Mouse (Mus musculus): ENCODE measurements around the gene Ccnq. TPM values are rescaled to one million over a fixed set of nuclear protein-coding genes. Genes with fewer than 3 reads are reported as not detected.

The Ccnq gene
- polyA plus RNA-seq, 1 experiment from 2014 or later = 31.5 TPM

DNA sequence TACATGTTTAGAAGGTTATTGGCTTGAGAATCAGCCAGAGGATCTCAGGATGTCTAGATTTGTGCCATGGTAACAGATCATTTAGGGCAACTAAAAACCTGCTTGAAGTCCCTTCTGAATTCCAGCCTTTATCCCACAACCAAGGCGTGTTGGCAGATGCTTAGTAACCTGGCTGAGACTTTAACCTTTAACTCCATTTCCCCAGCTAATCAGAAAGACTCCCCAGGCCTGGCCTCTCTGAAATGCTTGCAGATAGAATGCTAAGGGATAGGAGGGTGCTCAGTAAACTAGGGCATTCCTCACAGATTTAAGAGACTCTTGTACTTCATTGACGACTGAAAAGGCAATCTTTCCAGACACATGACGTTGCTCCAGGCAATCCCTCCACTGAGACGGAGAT is 33.9 kb downstream of the Ccnq start:
- DNase-seq (ENCODE audit: low spot score) (no peak), ATAC-seq (no peak)
- TF ChIP-seq EP300 (IDR thresholded peaks at IDR 0.05) (no peak), CTCF (IDR thresholded peaks at IDR 0.05) (no peak)
- no peaks in the 10 kb centered on the region for H3K36me3 ChIP-seq (ENCODE audit: insufficient read depth, low read length)
- WGBS = 59% methylated on average over 4 of the region's 4 CpGs
- H3K27me3 ChIP-seq (replicated peaks; ENCODE audit: insufficient read depth, low read length) = no peaks in the 10 kb centered on the region
- H3K4me1 ChIP-seq (ENCODE audit: insufficient read depth, low read depth, low read length) = no peaks in the 10 kb centered on the region
- H3K4me3 ChIP-seq (ENCODE audit: low read depth, low read length) = no peak overlapping the region
- no peaks in the 10 kb centered on the region for H3K9me3 ChIP-seq (ENCODE audit: low read length)
- H3K4me2 ChIP-seq (replicated peaks; ENCODE audit: low read depth, low read length) = no peak overlapping the region
- no peak overlapping the region for H3K9ac ChIP-seq (replicated peaks; ENCODE audit: low read depth)
- no peak overlapping the region for H3K27ac ChIP-seq (ENCODE audit: low read length)

DNA sequence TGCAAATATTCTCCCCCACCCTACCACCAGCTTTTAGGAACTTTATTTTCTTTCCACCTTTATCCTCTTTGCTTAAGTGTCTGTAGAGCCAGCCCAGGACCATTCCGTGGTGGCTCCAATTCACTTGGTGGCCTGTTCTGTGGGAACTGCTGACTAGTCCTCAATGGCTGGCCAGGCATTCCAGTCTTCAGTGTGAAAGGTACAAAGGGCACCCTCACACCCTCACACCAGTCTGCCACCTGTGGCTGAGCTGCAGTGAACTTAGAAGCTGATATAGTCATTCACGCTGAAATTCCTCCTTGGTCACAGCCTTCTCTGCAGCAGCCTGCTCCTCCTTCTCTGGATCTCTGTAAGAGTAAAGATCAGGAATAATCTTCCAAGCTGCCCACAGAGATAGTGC is 42.9 kb downstream of the Ccnq start:
- Histone ChIP-seq H3K9me3 (ENCODE audit: low read length) (no peaks in the 10 kb centered on the region), H3K9ac (replicated peaks; ENCODE audit: low read depth) (no peak overlapping the region), H3K27me3 (replicated peaks; ENCODE audit: insufficient read depth, low read length) (no peaks in the 10 kb centered on the region), H3K4me2 (replicated peaks; ENCODE audit: low read depth, low read length) (no peak overlapping the region), H3K27ac (ENCODE audit: low read length) (no peak overlapping the region), H3K4me1 (ENCODE audit: insufficient read depth, low read depth, low read length) (no peaks in the 10 kb centered on the region), H3K4me3 (ENCODE audit: low read depth, low read length) (no peak overlapping the region), H3K36me3 (ENCODE audit: insufficient read depth, low read length) (no peaks in the 10 kb centered on the region)
- WGBS = 71% methylated on average over 2 of the region's 2 CpGs
- TF ChIP-seq EP300 (IDR thresholded peaks at IDR 0.05) (no peak), CTCF (IDR thresholded peaks at IDR 0.05) (no peak)
- DNase-seq (ENCODE audit: low spot score) (no peak), ATAC-seq (no peak)

DNA sequence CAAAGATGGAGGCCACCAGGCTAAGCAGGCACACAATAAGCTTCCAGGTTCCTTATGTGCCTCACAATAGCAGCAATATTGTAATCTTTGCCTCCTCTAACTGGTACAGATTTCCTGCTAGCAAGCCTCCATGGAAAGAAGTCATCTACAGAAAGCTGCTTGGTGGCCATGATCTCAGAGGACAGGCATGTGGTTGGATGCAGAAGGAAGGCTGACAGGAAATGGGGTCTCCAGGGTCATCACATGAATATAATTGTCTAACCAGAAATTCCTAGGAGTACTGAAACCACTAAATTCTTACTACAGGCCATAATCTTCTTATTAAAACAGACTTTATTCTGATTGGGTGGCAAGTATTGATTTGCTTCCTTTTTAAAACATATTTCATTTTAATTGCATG is 45.5 kb downstream of the Ccnq start:
- no peak for DNase-seq (ENCODE audit: low spot score)
- Histone ChIP-seq H3K4me1 (ENCODE audit: insufficient read depth, low read depth, low read length) (no peaks in the 10 kb centered on the region), H3K4me2 (replicated peaks; ENCODE audit: low read depth, low read length) (no peak overlapping the region), H3K27me3 (replicated peaks; ENCODE audit: insufficient read depth, low read length) (no peaks in the 10 kb centered on the region), H3K9me3 (ENCODE audit: low read length) (no peaks in the 10 kb centered on the region), H3K9ac (replicated peaks; ENCODE audit: low read depth) (no peak overlapping the region), H3K4me3 (ENCODE audit: low read depth, low read length) (no peak overlapping the region), H3K27ac (ENCODE audit: low read length) (no peak overlapping the region), H3K36me3 (ENCODE audit: insufficient read depth, low read length) (no peaks in the 10 kb centered on the region)
- no peak for ATAC-seq
- no peak for TF ChIP-seq CTCF (IDR thresholded peaks at IDR 0.05)
- no peak for TF ChIP-seq EP300 (IDR thresholded peaks at IDR 0.05)

DNA sequence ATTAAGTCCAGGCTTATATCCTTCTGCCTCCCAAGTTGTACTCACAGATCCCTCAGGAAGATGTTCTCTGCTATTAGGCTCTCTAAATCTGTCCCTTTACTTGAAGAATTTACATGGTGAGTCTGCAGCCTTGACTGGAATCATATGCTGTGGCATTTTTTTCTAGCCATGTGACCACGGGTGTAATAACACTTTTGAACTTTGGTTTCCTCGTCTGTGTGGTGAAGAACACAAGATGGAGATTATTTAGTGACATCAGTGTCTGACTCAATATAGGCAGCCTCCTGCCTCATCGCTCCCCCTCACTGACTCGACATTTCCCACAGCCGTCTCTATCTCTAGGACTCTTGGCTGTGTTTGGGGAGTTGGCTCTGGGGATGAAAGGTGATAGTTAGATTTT is 48.4 kb downstream of the Ccnq start:
- Histone ChIP-seq H3K9me3 (ENCODE audit: low read length) (no peaks in the 10 kb centered on the region), H3K36me3 (ENCODE audit: insufficient read depth, low read length) (no peaks in the 10 kb centered on the region), H3K4me3 (ENCODE audit: low read depth, low read length) (no peak overlapping the region), H3K4me1 (ENCODE audit: insufficient read depth, low read depth, low read length) (no peaks in the 10 kb centered on the region), H3K9ac (replicated peaks; ENCODE audit: low read depth) (no peak overlapping the region), H3K4me2 (replicated peaks; ENCODE audit: low read depth, low read length) (no peak overlapping the region), H3K27me3 (replicated peaks; ENCODE audit: insufficient read depth, low read length) (no peaks in the 10 kb centered on the region), H3K27ac (ENCODE audit: low read length) (peak overlapping the region; percentile 38)
- ATAC-seq (no peak), DNase-seq (ENCODE audit: low spot score) (no peak)
- TF ChIP-seq CTCF (IDR thresholded peaks at IDR 0.05) = no peak
- no peak for TF ChIP-seq EP300 (IDR thresholded peaks at IDR 0.05)
- WGBS = 64% methylated on average over 5 of the region's 5 CpGs

DNA sequence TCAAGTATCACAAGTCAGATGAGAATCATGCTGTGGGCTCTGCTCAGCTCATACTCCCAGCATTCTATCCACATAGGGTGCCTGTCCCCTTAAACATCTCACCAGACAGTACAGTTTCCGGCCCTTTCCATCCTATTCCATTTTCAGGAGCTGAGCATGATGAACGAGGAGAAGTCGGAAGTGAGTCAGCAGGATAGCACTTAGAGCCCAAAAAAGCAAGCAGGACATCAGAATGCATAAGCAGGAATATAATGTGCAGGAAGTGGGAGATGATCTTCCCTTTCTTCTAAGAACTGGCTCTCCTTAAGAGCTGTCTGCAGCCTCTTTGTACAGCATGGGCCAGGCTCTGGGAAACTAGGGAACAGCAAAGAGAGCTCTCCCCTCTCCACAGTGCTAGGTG is 49.2 kb downstream of the Ccnq start:
- H3K9ac ChIP-seq (replicated peaks; ENCODE audit: low read depth) = no peak overlapping the region
- peak; percentile 40 for DNase-seq (ENCODE audit: low spot score)
- no peaks in the 10 kb centered on the region for H3K27me3 ChIP-seq (replicated peaks; ENCODE audit: insufficient read depth, low read length)
- no peak for ATAC-seq
- peak overlapping the region; percentile 38; the same call in 1 of the 2 replicates for H3K27ac ChIP-seq (ENCODE audit: low read length)
- H3K4me1 ChIP-seq (ENCODE audit: insufficient read depth, low read depth, low read length) = no peaks in the 10 kb centered on the region
- no peak for TF ChIP-seq EP300 (IDR thresholded peaks at IDR 0.05)
- no peak for TF ChIP-seq CTCF (IDR thresholded peaks at IDR 0.05)
- WGBS = 32% methylated on average over 3 of the region's 3 CpGs
- H3K9me3 ChIP-seq (ENCODE audit: low read length) = no peaks in the 10 kb centered on the region
- H3K36me3 ChIP-seq (ENCODE audit: insufficient read depth, low read length) = no peaks in the 10 kb centered on the region
- H3K4me3 ChIP-seq (ENCODE audit: low read depth, low read length) = no peak overlapping the region
- H3K4me2 ChIP-seq (replicated peaks; ENCODE audit: low read depth, low read length) = no peak overlapping the region

Small RNAs within 50 kb of the gene (microRNA-seq; reads per million reads assigned to microRNA genes)
- gene Gm23840 = not detected

Other genes starting within 250 kb of the Ccnq start
- not detected in 2 replicates for gene Sebox, start 248.3 kb downstream of the Ccnq start, polyA plus RNA-seq (2015; fragmentation: Nextera tagmentation; extraction: Ambion mirVana)
- gene Tmem199, start 239.6 kb downstream of the Ccnq start, polyA plus RNA-seq (2015; fragmentation: Nextera tagmentation; extraction: Ambion mirVana) = 32.3 and 32.4 TPM in 2 replicates
- 105 and 111 TPM in 2 replicates for gene Poldip2, start 239.5 kb downstream of the Ccnq start, polyA plus RNA-seq (2015; fragmentation: Nextera tagmentation; extraction: Ambion mirVana)
- 93.3 and 96.6 TPM in 2 replicates for gene Tnfaip1, start 215.4 kb downstream of the Ccnq start, polyA plus RNA-seq (2015; fragmentation: Nextera tagmentation; extraction: Ambion mirVana)
- 216 and 222 TPM in 2 replicates for gene Ift20, start 215.4 kb downstream of the Ccnq start, polyA plus RNA-seq (2015; fragmentation: Nextera tagmentation; extraction: Ambion mirVana)
- gene Tmem97, start 201.0 kb downstream of the Ccnq start, polyA plus RNA-seq (2015; fragmentation: Nextera tagmentation; extraction: Ambion mirVana) = 36.0 and 46.0 TPM in 2 replicates
- gene Nlk, start 54.4 kb downstream of the Ccnq start, polyA plus RNA-seq (2015; fragmentation: Nextera tagmentation; extraction: Ambion mirVana) = 15.9 and 16.0 TPM in 2 replicates
- 5.7 and 9.3 TPM in 2 replicates for gene Lyrm9, start 74.9 kb upstream of the Ccnq start, polyA plus RNA-seq (2015; fragmentation: Nextera tagmentation; extraction: Ambion mirVana)
- gene Nos2, start 169.1 kb upstream of the Ccnq start, polyA plus RNA-seq (2015; fragmentation: Nextera tagmentation; extraction: Ambion mirVana) = 5.3 and 6.8 TPM in 2 replicates
- gene Lgals9, start 233.2 kb upstream of the Ccnq start, polyA plus RNA-seq (2015; fragmentation: Nextera tagmentation; extraction: Ambion mirVana) = 98.3 and 137 TPM in 2 replicates